Mouse (Mus musculus) heart, postnatal 0 days (tissue): ENCODE results near the gene Ebna1bp2. TPM values are rescaled to one million over a fixed set of nuclear protein-coding genes. Genes with fewer than 3 reads are reported as not detected.

Source experiments
- ATAC-seq: fragments of 200-750 bp; cut with Nextera tagmentation; 2 replicates; pipeline ENCODE4 v1.8.0; 2017; ENCODE audit warnings: low read depth, moderate number of reproducible peaks, moderate library complexity; ENCODE audit not compliant: insufficient read depth
- DNase-seq: peaks from one replicate; pipeline ENCODE4 v3.0.0-alpha.2; 2016; ENCODE audit warnings: low spot score
- H3K27ac ChIP-seq: fragments of 300-500 bp; sonication (generic); 2 replicates; pipeline ENCODE4 v1.5.1; 2014; ENCODE audit warnings: low read depth, mild to moderate bottlenecking
- H3K27me3 ChIP-seq: fragments of 300-500 bp; sonication (generic); 2 replicates; pipeline ENCODE4 v1.6.1; 2014; ENCODE audit warnings: low read length, mixed read lengths; ENCODE audit not compliant: control insufficient read depth, insufficient read depth
- H3K36me3 ChIP-seq: fragments of 300-500 bp; sonication (generic); replicated peaks from 2 replicates; pipeline ENCODE4 v1.6.1; 2014; ENCODE audit warnings: low read length, mixed read lengths; ENCODE audit not compliant: control insufficient read depth, insufficient read depth
- H3K4me1 ChIP-seq: fragments of 300-500 bp; sonication (generic); 2 replicates; pipeline ENCODE4 v1.6.1; 2014; ENCODE audit warnings: antibody characterized with exemption; ENCODE audit not compliant: control insufficient read depth, insufficient read depth
- H3K4me2 ChIP-seq: fragments of 300-500 bp; sonication (generic); 2 replicates; pipeline ENCODE4 v1.6.1; 2014; ENCODE audit warnings: low read depth, mild to moderate bottlenecking, low read length, moderate library complexity
- H3K4me3 ChIP-seq: fragments of 300-500 bp; sonication (generic); 2 replicates; pipeline ENCODE4 v1.5.1; 2014; ENCODE audit warnings: low read depth, low read length
- H3K9ac ChIP-seq: fragments of 300-500 bp; sonication (generic); replicated peaks from 2 replicates; pipeline ENCODE4 v1.6.1; 2014; ENCODE audit warnings: low read depth, low read length, mixed read lengths
- H3K9me3 ChIP-seq: fragments of 300-500 bp; sonication (generic); replicated peaks from 2 replicates; pipeline ENCODE4 v1.6.1; 2016; ENCODE audit warnings: low read length; ENCODE audit not compliant: control insufficient read depth
- CTCF ChIP-seq: IDR thresholded peaks from 2 replicates; pipeline ENCODE4 v1.5.1; 2016; ENCODE audit warnings: antibody characterized with exemption, control low read depth, low read depth
- EP300 ChIP-seq: IDR thresholded peaks from 2 replicates; pipeline ENCODE4 v1.6.1; 2016; ENCODE audit warnings: antibody characterized with exemption, low read depth
- WGBS: fragments of 180-500 bp; shearing (Covaris S2); extraction: QIAGEN DNeasy Blood & Tissue Kit; methylation state at CpG from one replicate; pipeline ENCODE4 v1.1.7; 2014; 5-methylcytosine and 5-hydroxymethylcytosine counted together
- polyA plus RNA-seq: library from polyadenylated mRNA; unstranded; fragments of >200 nt; fragmentation: Nextera tagmentation; extraction: Ambion mirVana; gene quantifications from 2 replicates; pipeline ENCODE4 v1.2.1, GENCODE M21; 2015
- total RNA-seq: library from RNA; depleted of rRNA; stranded (reverse); fragments of >200 nt; gene quantifications from 2 replicates; pipeline ENCODE4 v1.2.3, GENCODE M21; 2014; ENCODE audit warnings: low replicate concordance; rRNA removed

The Ebna1bp2 gene
- total RNA-seq (5.9 and 49.2 TPM in 2 replicates), polyA plus RNA-seq (64.4 and 68.9 TPM in 2 replicates)

DNA sequence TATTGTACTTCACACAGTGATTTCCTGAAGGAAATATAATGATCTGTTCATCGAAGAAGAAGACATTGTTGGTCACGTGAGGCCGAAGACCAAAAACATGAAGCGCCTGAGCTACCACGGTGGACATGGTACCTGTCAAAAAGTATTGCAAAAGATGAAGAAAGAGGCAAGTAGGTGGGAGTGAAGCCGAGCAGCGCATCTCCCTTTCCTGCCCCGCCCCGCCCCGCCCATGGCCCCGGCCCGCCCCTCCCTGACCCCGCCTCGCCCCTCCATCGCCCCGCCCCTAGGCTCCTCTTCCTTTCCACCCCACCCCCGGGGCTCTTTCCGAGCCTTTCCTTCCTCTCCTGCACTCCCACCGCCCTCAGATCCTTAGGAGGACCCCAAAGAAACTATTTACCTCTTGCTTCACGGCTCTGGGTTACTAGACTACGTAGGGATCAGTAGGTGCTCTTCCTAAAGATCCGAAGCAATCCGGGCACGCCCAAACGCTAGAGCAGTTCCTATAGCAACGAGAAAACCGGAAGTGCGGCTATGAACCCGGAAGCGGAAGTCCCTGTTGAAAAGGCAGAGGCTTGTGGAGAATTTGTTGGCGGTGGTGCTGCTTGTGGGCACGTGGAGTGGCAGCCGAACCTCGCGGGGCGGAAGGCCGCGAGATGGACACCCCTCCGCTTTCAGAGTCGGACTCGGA is at the start of gene Ebna1bp2, which contains the start of gene Cfap57:
Gene Ebna1bp2 (plus strand): TSS at position 521 of the 688 bp plus-strand sequence.
Gene Cfap57 (minus strand): TSS at position 499 of the 688 bp plus-strand sequence.
- peak; percentile 92 for ATAC-seq
- H3K4me2 ChIP-seq = peak within 1 kb of the TSS; percentile 82
- H3K27ac ChIP-seq = no peak within 1 kb of the TSS
- no peaks in the 10 kb centered on the region for H3K9me3 ChIP-seq
- H3K4me3 ChIP-seq = peak within 1 kb of the TSS; percentile 66
- peak within 1 kb of the TSS; percentile 50 for H3K9ac ChIP-seq
- H3K27me3 ChIP-seq = no peaks in the 10 kb centered on the region
- 1% methylated on average over 41 of the region's 41 CpGs for WGBS
- TF ChIP-seq EP300 (no peak), CTCF (no peak)
- peaks cover 11% of the 10 kb centered on the region for H3K4me1 ChIP-seq
- peak; percentile 90 for DNase-seq
- peaks cover 26% of the 10 kb centered on the region for H3K36me3 ChIP-seq

DNA sequence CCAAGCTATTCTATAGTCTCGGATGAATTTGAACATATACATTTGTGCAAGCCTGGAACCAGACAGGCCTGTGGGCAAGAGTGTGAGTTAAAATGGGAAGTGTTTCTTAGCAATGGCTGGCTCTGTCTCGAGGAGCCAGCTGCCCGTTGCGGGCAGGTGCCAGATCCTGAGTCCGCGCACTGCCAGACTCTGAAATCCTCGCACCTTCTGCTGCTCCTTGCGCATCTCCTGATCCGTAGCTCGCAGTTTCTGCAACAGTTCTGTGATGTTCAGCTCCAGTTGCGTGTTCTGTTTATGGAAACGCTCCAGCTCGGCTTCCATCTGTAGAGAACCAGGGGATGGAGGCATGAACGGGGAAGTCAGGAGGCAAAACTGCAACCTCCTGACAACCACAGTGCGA is 49.2 kb upstream of the Ebna1bp2 start:
- H3K27ac ChIP-seq = no peak overlapping the region
- peaks cover 10% of the 10 kb centered on the region; the same call in 1 of the 2 replicates for H3K27me3 ChIP-seq
- H3K9ac ChIP-seq = no peak overlapping the region
- no peaks in the 10 kb centered on the region for H3K4me1 ChIP-seq
- no peak overlapping the region for H3K4me3 ChIP-seq
- ATAC-seq (no peak), DNase-seq (no peak)
- H3K4me2 ChIP-seq = no peak overlapping the region
- WGBS = 75% methylated on average over 15 of the region's 15 CpGs
- H3K9me3 ChIP-seq = no peaks in the 10 kb centered on the region
- TF ChIP-seq CTCF (no peak), EP300 (no peak)
- no peaks in the 10 kb centered on the region for H3K36me3 ChIP-seq

DNA sequence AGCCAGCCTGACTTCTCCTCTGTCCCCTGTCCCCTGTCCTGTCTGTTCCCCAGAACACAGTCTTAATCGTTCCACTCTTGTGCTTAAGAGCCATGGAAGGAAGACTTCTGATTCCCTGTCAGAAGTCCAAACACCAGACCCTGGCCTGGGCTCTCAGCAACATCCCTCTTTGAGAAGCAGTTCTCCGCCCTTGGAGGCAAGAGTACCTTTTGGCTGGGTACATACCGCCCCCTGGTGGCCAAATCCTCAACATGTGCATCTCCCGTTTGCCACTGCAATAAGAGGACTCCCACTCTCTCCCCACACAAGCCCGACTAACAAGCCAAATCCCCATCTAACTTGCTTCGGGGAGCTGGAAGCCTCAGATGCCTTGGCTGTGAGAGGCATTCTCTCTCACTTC is 44.5 kb upstream of the Ebna1bp2 start:
- H3K9me3 ChIP-seq = no peaks in the 10 kb centered on the region
- no peaks in the 10 kb centered on the region for H3K4me1 ChIP-seq
- no peak for TF ChIP-seq EP300
- TF ChIP-seq CTCF = peak; percentile 88
- 0 out of 2 replicates have a peak, but pooled peaks have one; percentile 20 for ATAC-seq
- H3K27ac ChIP-seq = no peak overlapping the region
- DNase-seq = peak; percentile 54
- H3K4me3 ChIP-seq = no peak overlapping the region
- no peaks in the 10 kb centered on the region for H3K36me3 ChIP-seq
- WGBS = 3% methylated on average over 6 of the region's 6 CpGs
- no peak overlapping the region for H3K4me2 ChIP-seq
- no peak overlapping the region for H3K9ac ChIP-seq
- 0 out of 2 replicates have a peak, but pooled peaks cover 3% of the 10 kb centered on the region for H3K27me3 ChIP-seq

DNA sequence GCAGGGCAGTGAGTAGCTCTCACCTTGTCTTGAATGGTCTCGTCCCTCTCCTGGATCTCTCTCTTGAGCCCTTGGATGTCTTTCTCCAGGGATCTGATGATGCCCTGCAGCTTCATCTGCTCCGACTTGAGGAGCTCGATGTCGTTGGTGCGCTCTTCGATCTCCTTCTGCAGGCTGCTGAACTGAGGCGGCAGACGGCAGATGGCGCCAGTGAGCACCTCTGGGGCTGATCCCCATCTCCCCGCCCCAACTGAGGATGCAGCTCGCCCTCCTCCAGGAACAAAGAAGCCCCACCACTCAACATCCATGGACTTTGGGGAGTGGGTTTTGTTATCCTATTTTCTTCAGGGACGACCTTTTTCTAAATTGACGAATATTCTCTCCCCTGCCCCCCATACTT is 41.3 kb upstream of the Ebna1bp2 start:
- ATAC-seq (no peak), DNase-seq (no peak)
- TF ChIP-seq CTCF (peak; percentile 34; the same call in 1 of the 2 replicates), EP300 (no peak)
- WGBS = 45% methylated on average over 13 of the region's 13 CpGs
- Histone ChIP-seq H3K27me3 (0 out of 2 replicates have a peak, but pooled peaks cover 3% of the 10 kb centered on the region), H3K4me2 (no peak overlapping the region), H3K4me1 (no peaks in the 10 kb centered on the region), H3K9me3 (no peaks in the 10 kb centered on the region), H3K9ac (no peak overlapping the region), H3K36me3 (no peaks in the 10 kb centered on the region), H3K4me3 (no peak overlapping the region), H3K27ac (no peak overlapping the region)

DNA sequence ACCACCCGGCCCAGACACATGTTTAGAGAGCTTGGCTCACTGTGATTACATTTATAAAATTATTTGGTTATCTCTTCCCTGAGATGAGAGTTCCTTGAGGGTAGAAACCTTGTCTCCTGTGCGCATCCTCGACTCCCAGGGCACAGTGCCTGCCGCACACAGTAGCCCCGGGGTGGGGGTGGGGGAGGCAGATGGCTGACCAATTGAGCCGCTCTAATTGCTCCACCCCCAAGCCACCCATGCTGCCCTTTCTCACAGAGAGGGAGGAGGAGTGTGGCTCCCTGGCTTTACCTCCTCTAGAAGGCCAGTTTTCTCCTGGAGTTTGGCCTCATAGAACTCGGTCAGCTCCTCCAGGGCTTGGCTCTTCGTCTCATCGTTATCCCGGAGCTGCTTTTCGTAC is 39.1 kb upstream of the Ebna1bp2 start:
- Histone ChIP-seq H3K9me3 (no peaks in the 10 kb centered on the region), H3K4me3 (no peak overlapping the region), H3K36me3 (no peaks in the 10 kb centered on the region), H3K4me2 (no peak overlapping the region), H3K9ac (no peak overlapping the region), H3K27me3 (0 out of 2 replicates have a peak, but pooled peaks cover 3% of the 10 kb centered on the region), H3K27ac (no peak overlapping the region), H3K4me1 (no peaks in the 10 kb centered on the region)
- 46% methylated on average over 11 of the region's 11 CpGs for WGBS
- no peak for TF ChIP-seq EP300
- no peak for TF ChIP-seq CTCF
- ATAC-seq (no peak), DNase-seq (no peak)
